Mouse (Mus musculus): ENCODE results near the gene Tmem88. TPM values are rescaled to one million over a fixed set of nuclear protein-coding genes. Genes with fewer than 3 reads are reported as not detected.

Gene Tmem88
- polyA plus RNA-seq, 1 experiment from 2014 or later, result 22.7 TPM

DNA sequence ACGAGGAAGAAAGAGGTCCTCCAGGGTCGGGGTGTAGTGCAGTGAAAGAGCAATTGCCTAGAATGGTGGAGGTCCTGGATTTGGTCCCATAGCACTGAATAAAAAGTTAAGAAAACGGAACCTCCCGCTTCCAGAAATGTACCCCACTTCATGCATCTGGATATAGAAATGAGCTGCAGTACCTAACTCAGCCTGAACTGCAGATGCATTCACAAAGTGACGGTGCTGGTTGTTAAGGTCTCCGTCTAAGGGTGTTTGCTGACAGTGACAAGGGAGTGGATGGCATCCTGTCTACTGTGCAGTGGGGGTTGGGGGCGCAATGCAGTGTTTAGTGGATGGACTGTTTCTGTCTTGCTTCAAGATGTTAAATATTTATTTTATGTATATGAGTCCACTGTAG, 11.3 kb downstream of the Tmem88 start:
- no peaks in the 10 kb centered on the region for H3K27me3 ChIP-seq (ENCODE audit: control insufficient read depth, insufficient read depth, low read length)
- no peaks in the 10 kb centered on the region for H3K9me3 ChIP-seq (ENCODE audit: control insufficient read depth, low read length)
- no peak overlapping the region for H3K27ac ChIP-seq (replicated peaks; ENCODE audit: low read depth, low read length)
- 0 out of 2 replicates have a peak, but pooled peaks cover 3% of the 10 kb centered on the region for H3K4me1 ChIP-seq (ENCODE audit: control insufficient read depth, insufficient read depth, low read length)
- no peak overlapping the region for H3K9ac ChIP-seq (ENCODE audit: low read length)
- DNase-seq (ENCODE audit: low spot score), result no peak
- H3K4me2 ChIP-seq (ENCODE audit: low read depth, severe bottlenecking), result no peak overlapping the region
- no peak for ATAC-seq (ENCODE audit: insufficient number of reproducible peaks, low FRiP score, low TSS enrichment, low read depth)
- H3K36me3 ChIP-seq (ENCODE audit: control insufficient read depth, insufficient read depth, low read length), result no peaks in the 10 kb centered on the region
- WGBS, result 80% methylated on average over 7 of the region's 7 CpGs
- H3K4me3 ChIP-seq (ENCODE audit: low read depth, low read length), result no peak overlapping the region

DNA sequence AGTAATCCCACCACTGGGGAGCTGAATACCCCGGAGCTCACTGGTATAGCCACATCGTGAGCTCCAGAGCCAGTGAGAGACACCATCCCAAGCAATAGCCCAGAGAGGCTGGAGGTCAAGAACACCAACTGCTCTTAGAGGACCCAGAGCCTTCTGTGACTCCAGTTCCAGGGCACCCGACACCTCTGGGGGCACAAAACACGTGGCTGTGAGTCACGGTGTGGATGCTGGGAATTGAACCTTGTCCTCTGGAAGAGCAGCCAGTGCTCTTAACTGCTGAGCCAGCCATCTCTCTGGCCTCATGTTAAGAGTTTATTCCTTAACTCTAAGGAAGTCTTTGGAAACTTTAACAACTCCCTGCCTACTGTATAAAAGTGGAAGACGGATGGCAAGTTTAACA, 13.1 kb downstream of the Tmem88 start:
- ATAC-seq (ENCODE audit: insufficient number of reproducible peaks, low FRiP score, low TSS enrichment, low read depth) (no peak), DNase-seq (ENCODE audit: low spot score) (no peak)
- H3K27me3 ChIP-seq (ENCODE audit: control insufficient read depth, insufficient read depth, low read length), result no peaks in the 10 kb centered on the region
- no peak overlapping the region for H3K4me3 ChIP-seq (ENCODE audit: low read depth, low read length)
- H3K4me2 ChIP-seq (ENCODE audit: low read depth, severe bottlenecking), result no peak overlapping the region
- 0 out of 2 replicates have a peak, but pooled peaks cover 2% of the 10 kb centered on the region for H3K4me1 ChIP-seq (ENCODE audit: control insufficient read depth, insufficient read depth, low read length)
- 80% methylated on average over 6 of the region's 6 CpGs for WGBS
- H3K9me3 ChIP-seq (ENCODE audit: control insufficient read depth, low read length), result no peaks in the 10 kb centered on the region
- no peak overlapping the region for H3K9ac ChIP-seq (ENCODE audit: low read length)
- H3K36me3 ChIP-seq (ENCODE audit: control insufficient read depth, insufficient read depth, low read length), result no peaks in the 10 kb centered on the region
- no peak overlapping the region for H3K27ac ChIP-seq (replicated peaks; ENCODE audit: low read depth, low read length)

DNA sequence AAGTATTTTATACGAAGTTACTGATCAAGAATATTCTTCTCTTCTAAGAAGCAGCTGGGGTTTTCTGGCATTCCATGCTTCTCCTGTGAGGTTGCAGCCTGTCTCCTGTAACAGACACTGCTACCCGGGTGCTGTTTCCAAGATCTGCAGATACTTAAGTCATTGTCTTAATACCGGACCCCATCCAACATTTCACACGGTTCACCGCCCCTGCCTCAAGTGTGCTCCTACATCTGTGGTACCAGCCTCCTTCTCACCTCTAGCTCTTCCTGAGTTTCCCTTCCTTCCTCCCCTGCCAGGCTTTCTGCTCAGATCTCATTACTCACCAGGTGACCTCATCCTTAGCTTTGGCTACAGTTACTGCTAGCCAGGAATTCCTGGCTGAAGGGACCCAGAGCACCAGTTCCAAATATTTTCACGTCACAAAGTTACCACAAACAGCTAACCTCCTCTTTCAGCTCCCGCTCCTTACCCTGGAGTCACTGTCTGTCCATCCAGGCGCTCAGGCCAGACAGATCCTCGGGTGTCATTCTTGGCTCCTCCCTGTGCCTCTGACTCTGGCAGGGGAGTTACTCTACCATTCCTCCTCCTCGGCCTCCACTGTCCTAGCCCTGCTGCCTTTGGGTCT, 15.4 kb downstream of the Tmem88 start:
- no peaks in the 10 kb centered on the region for H3K27me3 ChIP-seq (ENCODE audit: control insufficient read depth, insufficient read depth, low read length)
- H3K36me3 ChIP-seq (ENCODE audit: control insufficient read depth, insufficient read depth, low read length), result no peaks in the 10 kb centered on the region
- no peaks in the 10 kb centered on the region for H3K9me3 ChIP-seq (ENCODE audit: control insufficient read depth, low read length)
- DNase-seq (ENCODE audit: low spot score) (no peak), ATAC-seq (ENCODE audit: insufficient number of reproducible peaks, low FRiP score, low TSS enrichment, low read depth) (no peak)
- H3K27ac ChIP-seq (replicated peaks; ENCODE audit: low read depth, low read length), result no peak overlapping the region
- H3K4me2 ChIP-seq (ENCODE audit: low read depth, severe bottlenecking), result no peak overlapping the region
- 73% methylated on average over 10 of the region's 10 CpGs for WGBS
- no peak overlapping the region for H3K9ac ChIP-seq (ENCODE audit: low read length)
- no peak overlapping the region for H3K4me3 ChIP-seq (ENCODE audit: low read depth, low read length)
- no peaks in the 10 kb centered on the region for H3K4me1 ChIP-seq (ENCODE audit: control insufficient read depth, insufficient read depth, low read length)

DNA sequence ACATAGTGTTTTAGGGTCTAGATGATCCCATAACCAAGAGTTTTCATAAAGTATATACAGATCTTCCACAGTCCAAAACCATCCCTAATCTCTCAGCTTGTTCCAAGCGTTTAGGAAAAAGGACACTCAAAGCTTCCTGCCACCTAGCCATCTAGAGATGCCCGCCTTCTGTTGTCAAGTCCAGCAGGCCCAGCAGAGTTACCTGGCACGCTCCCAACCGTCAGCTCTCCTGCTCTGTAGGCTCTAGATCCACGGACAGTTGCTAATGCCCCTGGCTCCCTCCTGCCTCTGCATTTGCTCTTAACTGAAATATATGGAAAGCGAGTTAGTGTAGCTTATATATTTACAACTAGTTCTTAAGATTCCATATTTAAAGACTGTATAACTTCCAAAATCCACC, 16.7 kb downstream of the Tmem88 start:
- ATAC-seq (ENCODE audit: insufficient number of reproducible peaks, low FRiP score, low TSS enrichment, low read depth) (no peak), DNase-seq (ENCODE audit: low spot score) (no peak)
- Histone ChIP-seq H3K4me1 (ENCODE audit: control insufficient read depth, insufficient read depth, low read length) (no peaks in the 10 kb centered on the region), H3K4me2 (ENCODE audit: low read depth, severe bottlenecking) (no peak overlapping the region), H3K4me3 (ENCODE audit: low read depth, low read length) (no peak overlapping the region), H3K27me3 (ENCODE audit: control insufficient read depth, insufficient read depth, low read length) (no peaks in the 10 kb centered on the region), H3K36me3 (ENCODE audit: control insufficient read depth, insufficient read depth, low read length) (no peaks in the 10 kb centered on the region), H3K9ac (ENCODE audit: low read length) (no peak overlapping the region), H3K9me3 (ENCODE audit: control insufficient read depth, low read length) (no peaks in the 10 kb centered on the region), H3K27ac (replicated peaks; ENCODE audit: low read depth, low read length) (no peak overlapping the region)
- WGBS, result 80% methylated on average over 6 of the region's 6 CpGs

DNA sequence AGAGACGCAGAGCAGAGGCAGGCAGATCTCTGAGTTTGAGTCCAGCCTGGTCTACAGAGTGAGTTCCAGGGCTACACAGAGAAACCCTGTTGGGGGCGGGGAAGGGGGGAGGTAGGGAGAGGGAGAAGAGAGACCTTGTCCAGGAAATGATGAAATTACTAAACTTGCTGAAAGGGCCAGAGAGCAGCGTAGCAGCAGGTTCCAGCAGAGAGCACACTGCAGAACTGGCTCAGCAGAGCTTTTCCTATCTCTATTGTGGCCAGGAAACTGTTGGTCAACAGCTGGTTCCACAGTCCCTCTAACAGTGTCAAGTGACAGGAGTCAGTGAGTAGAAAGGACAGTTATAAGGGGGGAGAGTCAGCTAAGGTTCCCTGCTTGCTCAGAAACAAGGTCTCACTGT, 18.4 kb downstream of the Tmem88 start:
- ATAC-seq (ENCODE audit: insufficient number of reproducible peaks, low FRiP score, low TSS enrichment, low read depth) (no peak), DNase-seq (ENCODE audit: low spot score) (no peak)
- Histone ChIP-seq H3K36me3 (ENCODE audit: control insufficient read depth, insufficient read depth, low read length) (no peaks in the 10 kb centered on the region), H3K4me1 (ENCODE audit: control insufficient read depth, insufficient read depth, low read length) (no peaks in the 10 kb centered on the region), H3K27ac (replicated peaks; ENCODE audit: low read depth, low read length) (no peak overlapping the region), H3K27me3 (ENCODE audit: control insufficient read depth, insufficient read depth, low read length) (no peaks in the 10 kb centered on the region), H3K9me3 (ENCODE audit: control insufficient read depth, low read length) (no peaks in the 10 kb centered on the region), H3K4me2 (ENCODE audit: low read depth, severe bottlenecking) (no peak overlapping the region), H3K4me3 (ENCODE audit: low read depth, low read length) (no peak overlapping the region), H3K9ac (ENCODE audit: low read length) (no peak overlapping the region)
- 86% methylated on average over 3 of the region's 3 CpGs for WGBS

DNA sequence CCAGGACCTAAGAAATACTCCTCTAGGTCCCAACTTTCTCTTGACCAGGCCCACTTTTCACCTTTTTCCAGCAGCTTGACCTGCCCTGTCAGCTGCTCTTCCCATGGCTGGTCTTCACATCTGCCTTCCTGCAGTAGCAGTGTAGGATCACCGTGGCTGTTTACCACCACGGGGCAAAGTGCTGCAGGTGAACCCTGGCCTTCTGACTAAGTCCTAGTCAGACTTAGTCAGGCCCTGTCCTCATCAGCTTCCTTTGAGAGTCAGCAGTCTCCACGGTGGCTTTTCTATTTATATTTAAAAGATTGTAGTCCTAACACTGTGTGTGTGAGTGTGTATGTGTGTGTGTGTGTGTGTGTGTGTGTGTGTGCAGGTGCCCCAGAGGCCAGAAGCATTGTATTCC, 20.3 kb downstream of the Tmem88 start:
- Histone ChIP-seq H3K36me3 (ENCODE audit: control insufficient read depth, insufficient read depth, low read length) (peaks cover 2% of the 10 kb centered on the region; the same call in 1 of the 2 replicates), H3K4me2 (ENCODE audit: low read depth, severe bottlenecking) (no peak overlapping the region), H3K9ac (ENCODE audit: low read length) (no peak overlapping the region), H3K27me3 (ENCODE audit: control insufficient read depth, insufficient read depth, low read length) (no peaks in the 10 kb centered on the region), H3K4me3 (ENCODE audit: low read depth, low read length) (no peak overlapping the region), H3K4me1 (ENCODE audit: control insufficient read depth, insufficient read depth, low read length) (no peaks in the 10 kb centered on the region), H3K9me3 (ENCODE audit: control insufficient read depth, low read length) (no peaks in the 10 kb centered on the region), H3K27ac (replicated peaks; ENCODE audit: low read depth, low read length) (no peak overlapping the region)
- ATAC-seq (ENCODE audit: insufficient number of reproducible peaks, low FRiP score, low TSS enrichment, low read depth), result no peak
- 80% methylated on average over 3 of the region's 3 CpGs for WGBS
- DNase-seq (ENCODE audit: low spot score), result no peak

DNA sequence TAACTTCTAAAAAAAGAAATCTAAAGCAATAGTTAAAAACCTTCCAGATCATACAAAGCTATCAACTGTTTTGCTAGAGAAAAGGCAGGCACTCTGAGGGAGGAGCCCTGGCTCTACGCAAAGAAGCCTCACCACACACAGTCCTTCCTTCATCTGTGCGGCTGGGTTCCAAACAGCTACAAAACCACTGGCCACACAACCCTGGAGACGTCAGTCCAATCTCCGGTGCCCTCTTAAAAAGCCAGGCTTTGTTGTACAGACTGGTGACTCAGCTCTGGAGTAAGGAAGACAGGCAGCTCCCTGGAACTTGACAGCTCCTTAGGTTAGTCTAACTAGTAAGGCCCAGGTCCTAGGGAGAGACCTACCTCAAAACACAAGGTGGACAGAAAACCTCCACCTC, 22.4 kb downstream of the Tmem88 start:
- Histone ChIP-seq H3K9me3 (ENCODE audit: control insufficient read depth, low read length) (no peaks in the 10 kb centered on the region), H3K27me3 (ENCODE audit: control insufficient read depth, insufficient read depth, low read length) (no peaks in the 10 kb centered on the region), H3K27ac (replicated peaks; ENCODE audit: low read depth, low read length) (no peak overlapping the region), H3K4me1 (ENCODE audit: control insufficient read depth, insufficient read depth, low read length) (peaks cover 7% of the 10 kb centered on the region), H3K36me3 (ENCODE audit: control insufficient read depth, insufficient read depth, low read length) (peaks cover 2% of the 10 kb centered on the region; the same call in 1 of the 2 replicates), H3K4me3 (ENCODE audit: low read depth, low read length) (no peak overlapping the region), H3K9ac (ENCODE audit: low read length) (no peak overlapping the region), H3K4me2 (ENCODE audit: low read depth, severe bottlenecking) (no peak overlapping the region)
- no peak for ATAC-seq (ENCODE audit: insufficient number of reproducible peaks, low FRiP score, low TSS enrichment, low read depth)
- 91% methylated on average over 4 of the region's 4 CpGs for WGBS
- DNase-seq (ENCODE audit: low spot score), result no peak

DNA sequence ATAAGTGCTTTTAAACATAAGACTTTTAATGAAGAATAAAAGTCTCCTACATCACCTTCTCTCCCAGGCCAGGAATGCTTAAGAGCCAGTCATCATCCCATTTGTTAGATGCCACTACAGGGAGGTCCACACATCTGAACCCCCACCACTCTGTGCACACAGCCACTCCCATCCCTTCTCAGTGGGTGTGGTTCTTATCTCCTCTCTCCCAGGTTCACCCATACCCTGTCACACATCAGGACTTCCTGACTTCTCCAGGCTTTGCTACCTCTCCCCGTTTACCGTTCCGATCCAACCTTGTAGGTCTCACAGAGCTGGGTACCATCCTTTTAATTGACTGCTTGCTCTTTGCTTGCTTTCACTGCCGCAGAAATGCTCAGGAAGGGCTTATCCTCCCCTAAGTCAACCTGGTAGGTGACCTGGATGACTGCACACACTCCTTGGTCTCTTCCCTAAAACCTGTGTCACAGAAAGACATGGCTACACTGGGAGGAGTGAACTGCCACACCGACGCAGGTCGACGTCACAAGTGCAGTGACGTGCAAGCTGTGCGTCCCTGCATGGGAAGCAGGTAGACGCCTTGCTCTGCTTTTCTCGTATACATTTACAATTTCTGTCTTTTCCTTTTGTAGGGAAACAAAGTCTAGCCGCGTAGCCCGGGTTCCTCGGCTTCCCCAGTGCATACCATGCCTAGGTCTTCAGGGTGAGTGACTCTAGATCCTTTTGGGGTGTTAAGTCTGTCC, 24.6 kb downstream of the Tmem88 start:
- Histone ChIP-seq H3K4me3 (ENCODE audit: low read depth, low read length) (no peak overlapping the region), H3K27ac (replicated peaks; ENCODE audit: low read depth, low read length) (no peak overlapping the region), H3K27me3 (ENCODE audit: control insufficient read depth, insufficient read depth, low read length) (no peaks in the 10 kb centered on the region), H3K9me3 (ENCODE audit: control insufficient read depth, low read length) (no peaks in the 10 kb centered on the region), H3K36me3 (ENCODE audit: control insufficient read depth, insufficient read depth, low read length) (peaks cover 2% of the 10 kb centered on the region; the same call in 1 of the 2 replicates), H3K9ac (ENCODE audit: low read length) (no peak overlapping the region), H3K4me1 (ENCODE audit: control insufficient read depth, insufficient read depth, low read length) (peaks cover 7% of the 10 kb centered on the region), H3K4me2 (ENCODE audit: low read depth, severe bottlenecking) (no peak overlapping the region)
- ATAC-seq (ENCODE audit: insufficient number of reproducible peaks, low FRiP score, low TSS enrichment, low read depth), result no peak
- WGBS, result 89% methylated on average over 16 of the region's 16 CpGs
- no peak for DNase-seq (ENCODE audit: low spot score)
